Mouse (Mus musculus): ENCODE data around the gene Lifr. TPM values are rescaled to one million over a fixed set of nuclear protein-coding genes. Genes with fewer than 3 reads are reported as not detected.
A peak's percentile ranks its signal among the peaks of the same experiment; 100 is the strongest.

Gene Lifr
- polyA plus RNA-seq, 1 experiment from 2014 or later, result 13.4 TPM

- no peak overlapping the region for H3K4me3 ChIP-seq
- WGBS, result 87% methylated on average over 6 of the region's 6 CpGs
- no peak for DNase-seq (ENCODE audit: low spot score)
- H3K27ac ChIP-seq, result no peak overlapping the region
- H3K4me1 ChIP-seq (replicated peaks), result 0 out of 2 replicates have a peak, but pooled peaks cover 7% of the 10 kb centered on the region
- H3K9me3 ChIP-seq, result no peaks in the 10 kb centered on the region
- no peaks in the 10 kb centered on the region for H3K36me3 ChIP-seq
- H3K27me3 ChIP-seq (ENCODE audit: insufficient read depth, poor library complexity, severe bottlenecking), result no peaks in the 10 kb centered on the region; the same call in 1 of the 2 replicates
Measured at GRCm38 (mm10) chr15:7117944-7118343, 27.5 kb downstream of the Lifr start.

GRCm38 (mm10) chr15:7118849-7119248 lies 28.4 kb downstream of the Lifr start:
- H3K27ac ChIP-seq, result no peak overlapping the region
- H3K4me1 ChIP-seq (replicated peaks), result 0 out of 2 replicates have a peak, but pooled peaks cover 7% of the 10 kb centered on the region
- no peaks in the 10 kb centered on the region; the same call in 1 of the 2 replicates for H3K27me3 ChIP-seq (ENCODE audit: insufficient read depth, poor library complexity, severe bottlenecking)
- no peak for DNase-seq (ENCODE audit: low spot score)
- 62% methylated on average over 5 of the region's 5 CpGs for WGBS
- no peak overlapping the region for H3K4me3 ChIP-seq
- H3K36me3 ChIP-seq, result no peaks in the 10 kb centered on the region
- no peaks in the 10 kb centered on the region for H3K9me3 ChIP-seq

DNA sequence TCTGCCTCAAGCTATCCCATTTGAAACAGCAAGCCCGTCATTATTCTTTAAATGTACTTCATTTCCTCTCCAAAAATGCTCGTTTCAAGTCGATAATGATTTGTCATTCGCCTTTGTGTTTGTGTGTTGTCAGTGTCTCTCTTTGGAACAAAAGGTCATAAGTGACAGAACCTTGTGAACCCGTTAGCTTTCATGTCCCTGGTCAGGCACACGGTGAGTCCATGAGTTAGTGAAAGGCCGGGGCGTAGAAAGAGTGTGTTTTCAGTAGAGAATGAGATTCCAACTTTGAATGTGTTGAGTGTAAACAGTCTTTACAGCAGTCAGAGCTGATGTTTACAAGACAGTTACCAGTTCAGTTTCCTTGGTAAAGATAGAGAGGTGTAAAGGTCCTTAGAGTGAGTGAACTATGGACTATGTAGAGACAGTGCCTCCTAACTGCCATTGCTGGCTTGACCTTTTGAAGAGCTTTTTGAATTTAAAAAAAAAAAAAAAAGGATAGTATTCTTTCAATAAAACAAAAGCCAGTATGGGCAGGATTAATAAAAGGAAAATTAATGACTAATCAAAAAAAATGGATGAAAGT lies 29.6 kb downstream of the Lifr start:
- no peak for DNase-seq (ENCODE audit: low spot score)
- no peak overlapping the region for H3K27ac ChIP-seq
- WGBS, result 63% methylated on average over 8 of the region's 8 CpGs
- H3K4me1 ChIP-seq (replicated peaks), result 0 out of 2 replicates have a peak, but pooled peaks cover 7% of the 10 kb centered on the region
- no peaks in the 10 kb centered on the region; the same call in none of the 2 replicates for H3K27me3 ChIP-seq (ENCODE audit: insufficient read depth, poor library complexity, severe bottlenecking)
- H3K36me3 ChIP-seq, result no peaks in the 10 kb centered on the region
- no peaks in the 10 kb centered on the region for H3K9me3 ChIP-seq
- H3K4me3 ChIP-seq, result no peak overlapping the region

- DNase-seq (ENCODE audit: low spot score), result no peak
- Histone ChIP-seq H3K9me3 (no peaks in the 10 kb centered on the region), H3K4me1 (replicated peaks) (peaks cover 8% of the 10 kb centered on the region), H3K36me3 (no peaks in the 10 kb centered on the region), H3K4me3 (no peak overlapping the region), H3K27ac (no peak overlapping the region), H3K27me3 (ENCODE audit: insufficient read depth, poor library complexity, severe bottlenecking) (peaks cover 9% of the 10 kb centered on the region)
- WGBS, result 76% methylated on average over 5 of the region's 5 CpGs
Measured at GRCm38 (mm10) chr15:7123781-7124450, 33.5 kb downstream of the Lifr start.

DNA sequence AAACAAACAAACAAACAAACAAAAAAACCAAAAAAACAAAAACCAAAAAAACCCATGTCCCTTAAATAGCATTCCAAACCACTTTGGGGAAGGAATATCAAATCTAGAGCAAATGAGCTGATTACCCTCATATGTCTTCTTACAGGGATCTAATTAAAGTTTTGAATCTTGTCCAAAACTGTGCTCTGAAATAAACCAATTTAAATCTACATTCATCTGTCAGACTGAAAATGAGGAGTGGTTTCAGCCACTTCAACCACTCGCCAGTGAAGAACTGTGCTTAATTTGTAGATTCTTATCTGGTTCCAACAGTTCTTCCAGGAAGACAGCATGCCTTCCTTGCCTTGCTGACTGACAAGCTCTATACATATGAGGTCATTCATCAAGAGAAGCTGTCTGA lies 35.8 kb downstream of the Lifr start:
- peaks cover 17% of the 10 kb centered on the region for H3K27me3 ChIP-seq (ENCODE audit: insufficient read depth, poor library complexity, severe bottlenecking)
- peaks cover 22% of the 10 kb centered on the region for H3K4me1 ChIP-seq (replicated peaks)
- H3K4me3 ChIP-seq, result no peak overlapping the region
- DNase-seq (ENCODE audit: low spot score), result no peak
- no peaks in the 10 kb centered on the region for H3K36me3 ChIP-seq
- H3K9me3 ChIP-seq, result no peaks in the 10 kb centered on the region
- WGBS, result 61% methylated on average over 1 of the region's 1 CpGs
- H3K27ac ChIP-seq, result no peak overlapping the region

- H3K27me3 ChIP-seq (ENCODE audit: insufficient read depth, poor library complexity, severe bottlenecking), result peaks cover 28% of the 10 kb centered on the region
- H3K27ac ChIP-seq, result peak overlapping the region; percentile 89
- H3K4me3 ChIP-seq, result peak overlapping the region; percentile 63
- WGBS, result 4% methylated on average over 18 of the region's 18 CpGs
- no peaks in the 10 kb centered on the region for H3K9me3 ChIP-seq
- H3K4me1 ChIP-seq (replicated peaks), result peaks cover 28% of the 10 kb centered on the region
- DNase-seq (ENCODE audit: low spot score), result no peak
- no peaks in the 10 kb centered on the region for H3K36me3 ChIP-seq
Measured at GRCm38 (mm10) chr15:7128627-7129126, 38.3 kb downstream of the Lifr start.

DNA sequence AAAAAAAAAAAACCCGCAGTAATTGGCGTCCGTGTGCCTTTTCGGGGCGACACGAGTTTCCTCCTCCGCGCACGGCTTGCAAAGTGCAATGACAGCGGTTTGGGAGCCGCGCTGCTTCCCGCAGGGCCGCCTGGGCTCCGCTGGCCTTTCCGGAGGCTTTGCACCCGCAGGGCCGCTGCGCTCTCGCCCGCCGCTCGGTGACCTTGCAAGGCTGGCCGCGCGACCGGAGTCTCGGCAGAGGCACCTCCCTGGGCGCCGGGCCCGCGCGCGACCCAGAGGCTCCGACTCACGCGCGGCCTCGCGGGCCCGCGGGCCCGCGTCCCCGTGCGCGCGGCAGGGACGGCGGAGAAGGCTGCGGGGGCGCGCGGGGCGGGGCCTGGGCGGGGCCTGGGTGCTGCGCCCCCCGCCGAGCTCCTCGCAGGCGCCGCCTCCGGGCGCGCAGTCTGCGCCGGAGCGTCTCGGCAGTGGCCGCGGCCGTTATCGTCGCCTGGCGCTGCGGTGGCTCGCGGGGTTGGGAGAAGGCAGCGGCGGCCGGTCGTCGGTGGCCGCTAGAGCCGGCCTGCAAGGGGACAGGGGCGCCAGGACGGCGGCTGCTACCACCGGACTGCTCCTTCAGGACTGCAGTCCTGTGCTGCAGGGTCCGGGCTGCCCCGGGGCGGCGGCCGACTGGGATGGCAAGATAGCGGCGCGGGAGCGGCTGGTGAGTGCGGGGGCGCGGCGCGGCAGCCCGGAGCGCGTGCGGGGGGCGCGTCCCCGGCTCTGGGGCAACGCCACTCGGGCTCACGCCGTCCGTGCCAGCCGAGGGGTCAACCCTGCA lies 38.9 kb downstream of the Lifr start:
- DNase-seq (ENCODE audit: low spot score), result peak; percentile 82
- under 1% methylated on average over 116 of the region's 116 CpGs for WGBS

GRCm38 (mm10) chr15:7129944-7130287 lies 39.5 kb downstream of the Lifr start:
- under 1% methylated on average over 16 of the region's 16 CpGs for WGBS
- no peak for DNase-seq (ENCODE audit: low spot score)
- peak overlapping the region; percentile 89 for H3K27ac ChIP-seq
- no peaks in the 10 kb centered on the region for H3K36me3 ChIP-seq
- peaks cover 28% of the 10 kb centered on the region for H3K4me1 ChIP-seq (replicated peaks)
- H3K4me3 ChIP-seq, result peak overlapping the region; percentile 63
- no peaks in the 10 kb centered on the region for H3K9me3 ChIP-seq
- H3K27me3 ChIP-seq (ENCODE audit: insufficient read depth, poor library complexity, severe bottlenecking), result peaks cover 28% of the 10 kb centered on the region

More for the DNA sequence above, 38.9 kb downstream of the Lifr start:
- Histone ChIP-seq H3K4me3 (peak overlapping the region; percentile 63), H3K36me3 (no peaks in the 10 kb centered on the region), H3K9me3 (no peaks in the 10 kb centered on the region), H3K27ac (peak overlapping the region; percentile 89), H3K4me1 (replicated peaks) (peaks cover 28% of the 10 kb centered on the region), H3K27me3 (ENCODE audit: insufficient read depth, poor library complexity, severe bottlenecking) (peaks cover 28% of the 10 kb centered on the region)

DNA sequence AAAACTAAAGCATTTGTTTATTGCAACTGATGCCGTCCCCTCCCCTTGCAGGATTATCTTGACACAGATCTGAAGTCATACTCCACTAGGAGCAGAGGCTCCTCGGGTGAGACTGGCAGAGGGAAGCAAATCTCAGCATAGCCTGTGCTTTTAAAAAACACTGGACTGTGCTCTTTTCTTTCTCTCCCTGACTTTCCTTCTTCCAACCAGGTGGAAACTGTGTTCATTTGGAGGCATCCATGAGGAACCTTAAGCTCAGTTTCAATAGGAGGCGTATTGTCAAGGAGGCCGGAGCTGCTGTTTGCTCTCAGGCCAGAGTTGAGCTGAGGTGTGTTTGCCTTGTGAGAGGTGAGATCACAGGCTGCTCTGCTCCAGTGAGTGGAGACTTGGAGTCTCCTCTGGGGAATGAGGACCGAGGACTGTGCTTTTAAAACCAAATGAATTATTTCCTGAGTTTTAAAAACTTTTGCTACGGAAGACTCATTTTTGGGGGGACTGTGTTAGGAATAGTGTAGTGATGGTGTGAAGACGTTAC lies 40.3 kb downstream of the Lifr start:
- DNase-seq (ENCODE audit: low spot score), result no peak

DNA sequence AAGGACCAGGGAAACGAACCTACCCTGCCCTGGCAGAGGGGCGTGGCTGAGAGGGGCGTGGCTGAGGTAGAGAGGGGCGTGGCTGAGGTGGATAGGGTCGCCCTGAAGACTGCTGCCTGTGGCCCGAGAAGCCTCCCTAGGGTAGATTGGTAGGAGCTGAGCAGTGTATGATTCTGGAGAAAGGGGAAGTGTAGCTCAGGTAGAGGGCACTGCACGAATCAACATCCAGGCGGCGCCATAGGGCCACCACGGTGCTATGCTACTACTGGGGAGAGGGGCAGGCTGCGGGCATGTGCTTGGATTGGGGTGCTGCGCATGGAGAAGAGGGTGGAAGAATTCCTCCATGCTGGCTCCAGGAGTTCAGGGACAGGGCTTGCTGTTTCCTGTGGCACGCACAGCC lies 42.3 kb downstream of the Lifr start:
- Histone ChIP-seq H3K4me3 (no peak overlapping the region), H3K36me3 (no peaks in the 10 kb centered on the region), H3K9me3 (no peaks in the 10 kb centered on the region), H3K4me1 (replicated peaks) (peaks cover 33% of the 10 kb centered on the region), H3K27me3 (ENCODE audit: insufficient read depth, poor library complexity, severe bottlenecking) (peaks cover 21% of the 10 kb centered on the region), H3K27ac (no peak overlapping the region)
- 45% methylated on average over 13 of the region's 13 CpGs for WGBS
- DNase-seq (ENCODE audit: low spot score), result no peak

More for the DNA sequence above, 40.3 kb downstream of the Lifr start:
- 28% methylated on average over 7 of the region's 7 CpGs for WGBS
- peaks cover 28% of the 10 kb centered on the region for H3K4me1 ChIP-seq (replicated peaks)
- no peaks in the 10 kb centered on the region for H3K36me3 ChIP-seq
- no peaks in the 10 kb centered on the region for H3K9me3 ChIP-seq
- H3K4me3 ChIP-seq, result peak overlapping the region; percentile 63
- no peak overlapping the region for H3K27ac ChIP-seq
- H3K27me3 ChIP-seq (ENCODE audit: insufficient read depth, poor library complexity, severe bottlenecking), result peaks cover 28% of the 10 kb centered on the region

DNA sequence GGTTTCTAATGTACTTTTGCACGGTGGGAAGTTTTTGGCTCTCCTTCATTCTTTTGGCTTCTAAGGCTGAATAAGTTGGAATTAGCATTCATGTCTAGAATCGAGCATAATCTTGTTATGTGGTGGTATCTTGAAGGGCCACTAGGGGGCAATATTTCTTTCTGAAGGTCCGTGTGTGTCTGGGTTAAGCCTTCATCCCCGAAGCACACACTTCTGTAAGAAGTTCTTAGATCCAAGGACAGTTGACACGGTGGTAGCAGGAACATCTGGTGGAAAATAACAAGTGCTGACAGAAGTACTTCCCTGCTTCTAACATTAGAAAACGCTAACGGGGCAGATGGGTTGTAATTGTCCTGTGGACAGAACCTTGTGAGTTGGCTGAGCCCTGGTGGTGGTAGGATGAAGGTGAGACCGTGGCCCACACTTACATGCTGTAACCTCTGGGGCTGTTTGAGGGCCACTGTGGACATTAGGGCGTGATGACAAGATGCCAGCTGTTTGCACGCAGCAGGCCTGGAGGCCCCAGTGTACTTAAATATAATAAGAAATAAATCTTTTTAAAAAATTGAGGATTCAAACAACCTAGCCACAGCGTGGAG lies 44.1 kb downstream of the Lifr start:
- 64% methylated on average over 11 of the region's 11 CpGs for WGBS
- peaks cover 19% of the 10 kb centered on the region for H3K27me3 ChIP-seq (ENCODE audit: insufficient read depth, poor library complexity, severe bottlenecking)
- peak; percentile 31 for DNase-seq (ENCODE audit: low spot score)
- H3K4me1 ChIP-seq (replicated peaks), result peaks cover 26% of the 10 kb centered on the region
- H3K36me3 ChIP-seq, result no peaks in the 10 kb centered on the region
- H3K27ac ChIP-seq, result no peak overlapping the region
- no peaks in the 10 kb centered on the region for H3K9me3 ChIP-seq
- H3K4me3 ChIP-seq, result no peak overlapping the region

DNA sequence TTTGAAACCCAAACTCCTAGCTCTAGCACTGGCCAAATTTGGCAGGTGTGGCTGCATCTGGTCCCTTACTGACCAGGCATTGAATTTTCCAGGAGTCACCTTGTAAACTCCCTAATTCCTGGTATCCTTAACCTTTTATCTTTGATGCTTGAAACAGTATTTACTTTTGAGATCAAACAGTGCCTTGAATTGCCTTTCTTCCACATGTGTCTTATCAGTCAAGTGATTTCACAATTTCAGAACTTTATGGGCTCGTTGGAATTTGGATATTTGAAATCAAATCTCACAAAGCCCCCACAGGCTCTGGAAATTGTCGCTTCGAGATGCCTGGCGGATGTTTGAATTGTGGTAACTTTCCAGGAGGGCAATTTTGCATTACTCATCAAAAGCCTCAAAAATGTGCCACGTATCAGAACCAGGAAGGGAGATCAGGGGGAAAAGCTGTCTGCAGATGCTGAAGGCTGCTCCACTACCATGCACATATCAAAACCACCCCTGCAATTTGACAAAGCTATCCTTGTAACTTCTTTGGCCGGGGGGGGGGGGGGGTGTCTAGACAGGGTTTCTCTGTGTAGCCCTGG lies 45.7 kb downstream of the Lifr start:
- Histone ChIP-seq H3K4me1 (replicated peaks) (peaks cover 12% of the 10 kb centered on the region; the same call in 1 of the 2 replicates), H3K27ac (no peak overlapping the region), H3K9me3 (no peaks in the 10 kb centered on the region), H3K4me3 (no peak overlapping the region), H3K36me3 (no peaks in the 10 kb centered on the region), H3K27me3 (ENCODE audit: insufficient read depth, poor library complexity, severe bottlenecking) (peaks cover 12% of the 10 kb centered on the region)
- no peak for DNase-seq (ENCODE audit: low spot score)
- 92% methylated on average over 6 of the region's 6 CpGs for WGBS

Measured in hindbrain, embryonic 10.5 days (tissue).